Mouse (Mus musculus) heart, adult 8-10 months (tissue): ENCODE measurements around the gene Cep295. TPM values are rescaled to one million over a fixed set of nuclear protein-coding genes. Genes with fewer than 3 reads are reported as not detected.

Experiments used
- microRNA-seq: library from miRNA; unstranded; fragments of <30 nt; microRNA quantifications from one replicate; pipeline ENCODE4 v1.2.0, GENCODE M21; 2022
- total RNA-seq, 4 experiments: library from RNA; stranded (reverse); gene quantifications; 2 replicates each; pipeline ENCODE4 v1.2.4; 2022

Cep295 gene
- total RNA-seq, 4 experiments from 2014 or later, result 4.3 to 5.5 (median 5.3) TPM

Small RNA genes within 50 kb of the gene (microRNA-seq; reads per million reads assigned to microRNA genes)
- gene Gm49349, result not detected
- gene mmu-mir-7650, result not detected

Other genes starting within 250 kb of the Cep295 start
- under 1 TPM; 0.16 to 0.29 (median 0.22) TPM for gene Hephl1, start 245.7 kb downstream of the Cep295 start, total RNA-seq
- gene Vstm5, start 118.7 kb downstream of the Cep295 start, total RNA-seq, result under 1 TPM in 2 of 4 experiments, not detected in 2; 0.14 to 0.41 TPM
- 10 to 100 TPM; 14.0 to 17.9 (median 16.1) TPM for gene Med17, start 77.9 kb downstream of the Cep295 start, total RNA-seq
- 10 to 100 TPM; 20.3 to 33.5 (median 26.0) TPM for gene Taf1d, start 51.6 kb downstream of the Cep295 start, total RNA-seq
- 1 to 10 TPM; 5.0 to 7.2 (median 5.7) TPM for gene 4931406C07Rik, start 51.3 kb downstream of the Cep295 start, total RNA-seq
- 10 to 100 TPM; 22.7 to 33.0 (median 28.0) TPM for gene Smco4, start 135.6 kb upstream of the Cep295 start, total RNA-seq